Mouse (Mus musculus) MEL (cell line): ENCODE measurements around the gene Lhx3.

Source experiments
- CHD1 ChIP-seq: IDR thresholded peaks from 2 replicates; pipeline ENCODE4 v1.6.1; 2012; ENCODE audit warnings: low read depth, mild to moderate bottlenecking, inconsistent platforms, low read length, improper control_type of control experiment
- CTCF ChIP-seq, 3 experiments: IDR thresholded peaks in 2 of 3; conservative IDR thresholded peaks in 1 of 3; 2 replicates each; pipeline ENCODE4 v1.5.1; 2011 to 2012; ENCODE audit warnings: low read length in 3 of 3, low read depth in 2 of 3, mild to moderate bottlenecking in 2 of 3, improper control_type of control experiment in 1 of 3, inconsistent platforms in 1 of 3, mixed read lengths in 1 of 3, moderate library complexity in 1 of 3; ENCODE audit not compliant: control insufficient read depth in 1 of 3, insufficient read depth in 1 of 3, poor library complexity in 1 of 3, severe bottlenecking in 1 of 3
- EP300 ChIP-seq, 2 experiments: IDR thresholded peaks; 2 replicates each; pipeline ENCODE4 v1.6.1; 2011; ENCODE audit warnings: improper control_type of control experiment in 2 of 2, low read length in 2 of 2, low read depth in 1 of 2, mild to moderate bottlenecking in 1 of 2
- GATA1 ChIP-seq: IDR thresholded peaks from 2 replicates; pipeline ENCODE4 v1.6.1; 2011; ENCODE audit warnings: low read depth, low read length, improper control_type of control experiment
- JUND ChIP-seq: IDR thresholded peaks from 2 replicates; pipeline ENCODE4 v1.6.1; 2011; ENCODE audit warnings: low read depth, mild to moderate bottlenecking, improper control_type of control experiment, low read length
- MAZ ChIP-seq: IDR thresholded peaks from 2 replicates; pipeline ENCODE4 v1.6.1; 2012; ENCODE audit warnings: low read depth, mild to moderate bottlenecking, inconsistent platforms, low read length, improper control_type of control experiment
- POLR2A ChIP-seq, 2 experiments: IDR thresholded peaks; 2 replicates each; pipeline ENCODE4 v1.6.1; 2011 to 2012; ENCODE audit warnings: low read length in 2 of 2, mild to moderate bottlenecking in 2 of 2, control low read depth in 1 of 2, improper control_type of control experiment in 1 of 2, low read depth in 1 of 2, moderate library complexity in 1 of 2; ENCODE audit not compliant: control insufficient read depth in 1 of 2, insufficient read depth in 1 of 2, poor library complexity in 1 of 2
- POLR2AphosphoS2 ChIP-seq: IDR thresholded peaks from 2 replicates; pipeline ENCODE4 v1.6.1; 2011; ENCODE audit warnings: low read length, improper control_type of control experiment
- USF1 ChIP-seq: IDR thresholded peaks from 2 replicates; pipeline ENCODE4 v1.6.1; 2014; ENCODE audit warnings: low read depth, mild to moderate bottlenecking, inconsistent platforms, low read length, improper control_type of control experiment, moderate library complexity

GRCm38 (mm10) chr2:26153909-26154340 lies 54.2 kb downstream of the Lhx3 start:
- peak; percentile 36 to 86 (median 76); a peak in 5 of 6 replicates for TF ChIP-seq CTCF (IDR thresholded peaks at IDR 0.05 in 2 of 3, conservative IDR thresholded peaks at IDR 0.05 in 1 of 3; ENCODE audit: control insufficient read depth in 1 of 3, insufficient read depth in 1 of 3, low read depth in 2 of 3, low read length in 3 of 3, poor library complexity in 1 of 3, severe bottlenecking in 1 of 3)
- no peak for TF ChIP-seq EP300 (IDR thresholded peaks at IDR 0.05; ENCODE audit: low read depth in 1 of 2, low read length in 2 of 2)
- TF ChIP-seq JUND: no peak
- TF ChIP-seq POLR2A (IDR thresholded peaks at IDR 0.05; ENCODE audit: control insufficient read depth in 1 of 2, insufficient read depth in 1 of 2, low read depth in 1 of 2, low read length in 2 of 2, poor library complexity in 1 of 2): no peak
- no peak for TF ChIP-seq GATA1
- TF ChIP-seq POLR2AphosphoS2: no peak
- TF ChIP-seq MAZ: no peak; the same call in 1 of the 2 replicates
- TF ChIP-seq USF1: no peak
- no peak for TF ChIP-seq CHD1
